Mouse (Mus musculus): Measurements from ENCODE around the gene Rad9a. TPM values are rescaled to one million over a fixed set of nuclear protein-coding genes. Genes with fewer than 3 reads are reported as not detected.
A peak's percentile ranks its signal among the peaks of the same experiment; 100 is the strongest.

The Rad9a gene
- total RNA-seq, 2 experiments from 2014 or later: 14.7 to 16.2 TPM

DNA sequence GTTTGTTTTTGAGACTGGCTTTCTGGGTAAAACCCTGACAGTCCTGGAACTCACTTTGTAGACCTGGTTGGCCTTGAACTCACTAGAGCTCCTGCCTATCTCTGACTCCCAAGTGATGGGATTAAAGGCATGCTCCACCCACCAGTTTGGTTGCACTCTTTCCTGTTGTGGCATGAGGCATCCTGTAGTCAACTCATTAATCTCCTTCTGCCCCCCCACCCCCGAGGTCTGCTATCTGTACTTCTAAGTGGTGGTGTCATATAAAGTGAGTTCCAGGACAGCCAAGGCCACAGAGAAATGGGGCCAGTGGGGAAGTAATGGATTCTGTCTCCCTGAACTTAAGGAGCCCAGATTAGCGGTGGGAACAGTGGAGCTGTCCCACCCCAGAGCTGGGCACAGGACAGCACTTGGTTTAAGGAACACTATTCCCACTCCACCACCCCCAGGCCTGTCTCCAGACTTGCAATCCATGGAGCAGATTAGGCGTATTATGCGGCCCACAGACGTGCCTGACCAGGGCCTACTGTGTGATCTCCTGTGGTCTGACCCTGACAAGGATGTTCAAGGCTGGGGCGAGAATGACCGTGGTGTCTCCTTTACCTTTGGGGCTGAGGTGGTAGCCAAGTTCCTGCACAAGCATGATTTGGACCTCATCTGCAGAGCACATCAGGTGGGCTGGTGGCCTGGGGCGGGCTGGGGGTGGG, 7.3 kb downstream of the Rad9a start:
- DNase-seq (ENCODE audit: low spot score in 2 of 2): no peak

GRCm38 (mm10) chr19:4193129-4193528, 8.3 kb downstream of the Rad9a start:
- DNase-seq (ENCODE audit: low spot score in 2 of 2): no peak

DNA sequence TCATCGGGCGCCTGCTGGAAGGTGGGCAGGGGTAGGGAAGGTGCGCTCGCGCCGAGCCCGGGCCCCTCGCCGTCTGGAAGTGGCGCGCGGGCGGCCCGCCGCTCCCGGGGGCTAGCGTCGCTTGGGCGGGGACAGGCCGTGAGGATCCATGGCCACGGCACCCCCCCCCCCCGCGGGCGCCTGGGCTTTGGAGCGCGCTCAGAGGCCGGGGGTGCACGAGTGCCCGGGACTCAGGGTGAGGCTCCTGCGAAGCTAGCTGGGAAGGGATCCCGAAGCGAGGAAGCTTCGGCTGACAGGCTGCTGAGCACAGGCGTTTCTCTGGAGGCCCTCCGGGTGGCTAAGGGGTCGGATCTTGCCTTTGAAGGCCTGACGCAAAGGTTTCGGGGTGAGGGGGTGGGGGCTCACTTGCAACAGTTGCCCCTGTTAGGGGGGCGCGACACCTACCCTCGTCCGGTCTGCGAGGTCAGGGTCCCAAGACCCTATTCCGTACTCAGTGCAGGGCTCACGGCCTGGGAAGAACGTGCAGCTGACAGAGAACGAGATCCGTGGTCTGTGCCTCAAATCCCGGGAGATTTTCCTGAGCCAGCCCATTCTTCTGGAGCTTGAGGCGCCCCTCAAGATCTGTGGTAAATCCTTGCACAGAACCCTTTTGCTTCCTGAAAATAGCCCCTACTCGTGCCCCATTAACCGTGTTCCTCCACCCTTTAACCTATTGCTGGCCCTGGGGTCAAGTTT, 9.0 kb downstream of the Rad9a start:
- DNase-seq (ENCODE audit: low spot score in 2 of 2): no peak

DNA sequence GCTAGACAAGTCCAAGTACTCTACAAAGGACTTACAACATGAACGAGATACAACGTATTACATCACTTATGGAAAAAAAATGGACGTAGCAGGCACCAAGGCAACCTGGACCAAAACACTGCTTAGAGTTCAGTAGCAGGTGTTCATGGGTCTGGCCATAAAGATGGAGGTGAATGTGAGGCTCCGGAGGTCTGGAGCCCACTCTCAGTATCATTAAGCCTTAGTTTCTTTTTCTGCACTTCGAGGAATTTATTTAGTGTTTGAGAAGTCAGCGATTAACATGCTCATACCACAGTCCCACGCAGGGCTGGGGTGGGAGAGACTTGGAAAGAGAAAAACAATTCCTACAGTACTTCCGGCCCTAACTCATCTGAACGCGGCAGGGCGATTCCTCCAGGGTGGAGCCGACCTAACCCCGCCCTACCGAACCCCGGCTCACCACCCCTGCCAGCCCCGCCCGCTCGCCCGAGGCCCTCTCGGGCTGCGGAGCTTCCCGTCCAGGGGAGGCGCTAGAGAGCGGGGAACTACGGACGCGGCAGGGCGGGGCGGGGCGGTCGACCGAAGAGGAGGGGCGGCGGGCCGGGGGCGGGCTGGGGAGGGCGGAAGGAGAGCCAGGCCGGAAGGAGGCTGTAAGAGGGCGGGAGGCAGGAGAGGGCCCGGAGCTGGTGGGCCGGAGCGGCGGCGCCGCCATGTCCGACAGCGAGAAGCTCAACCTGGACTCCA, 9.8 kb downstream of the Rad9a start, which contains the start of gene Ppp1ca:
Ppp1ca (plus strand) TSS at position 538 of the 723 bp plus-strand sequence.
- DNase-seq (ENCODE audit: low spot score in 2 of 2): peak; percentile 95 to 96

- DNase-seq (ENCODE audit: low spot score in 2 of 2): no peak
Observed at GRCm38 (mm10) chr19:4190831-4191334, 10.6 kb downstream of the Rad9a start, which contains the start of gene Tbc1d10c. Tbc1d10c (minus strand) TSS chr19:4191284.

DNA sequence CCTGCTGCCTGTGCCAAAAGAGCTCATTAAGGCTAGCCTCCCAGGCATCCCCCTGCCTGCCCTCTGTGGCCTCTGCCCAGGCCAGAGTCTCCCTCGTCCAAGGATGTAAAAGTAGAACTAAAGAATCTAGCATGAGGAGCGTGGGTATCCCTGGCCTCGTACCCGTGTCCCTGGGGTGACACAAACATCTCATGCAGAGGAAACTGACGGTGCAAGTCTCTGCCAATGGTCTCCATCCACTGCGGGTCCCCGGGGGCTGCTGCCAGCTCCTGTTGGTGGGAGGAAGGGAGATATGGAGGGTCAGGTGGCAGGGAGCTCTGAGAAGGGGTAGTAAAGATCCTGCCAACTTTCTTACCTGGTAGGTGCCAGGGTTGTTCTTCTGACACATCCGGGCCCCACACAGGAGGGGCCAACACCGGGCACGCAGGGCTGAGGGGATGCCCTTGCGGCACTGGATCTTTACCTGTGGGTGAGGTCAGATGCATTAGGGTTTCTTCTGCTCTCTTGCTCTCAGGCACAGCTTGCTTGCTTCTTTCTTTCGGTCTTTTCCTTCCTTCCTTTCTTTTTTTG, 12.3 kb downstream of the Rad9a start:
- no peak for DNase-seq (ENCODE audit: low spot score in 2 of 2)

- DNase-seq (ENCODE audit: low spot score in 2 of 2): no peak
Observed at GRCm38 (mm10) chr19:4187303-4187702, 14.2 kb downstream of the Rad9a start.

DNA sequence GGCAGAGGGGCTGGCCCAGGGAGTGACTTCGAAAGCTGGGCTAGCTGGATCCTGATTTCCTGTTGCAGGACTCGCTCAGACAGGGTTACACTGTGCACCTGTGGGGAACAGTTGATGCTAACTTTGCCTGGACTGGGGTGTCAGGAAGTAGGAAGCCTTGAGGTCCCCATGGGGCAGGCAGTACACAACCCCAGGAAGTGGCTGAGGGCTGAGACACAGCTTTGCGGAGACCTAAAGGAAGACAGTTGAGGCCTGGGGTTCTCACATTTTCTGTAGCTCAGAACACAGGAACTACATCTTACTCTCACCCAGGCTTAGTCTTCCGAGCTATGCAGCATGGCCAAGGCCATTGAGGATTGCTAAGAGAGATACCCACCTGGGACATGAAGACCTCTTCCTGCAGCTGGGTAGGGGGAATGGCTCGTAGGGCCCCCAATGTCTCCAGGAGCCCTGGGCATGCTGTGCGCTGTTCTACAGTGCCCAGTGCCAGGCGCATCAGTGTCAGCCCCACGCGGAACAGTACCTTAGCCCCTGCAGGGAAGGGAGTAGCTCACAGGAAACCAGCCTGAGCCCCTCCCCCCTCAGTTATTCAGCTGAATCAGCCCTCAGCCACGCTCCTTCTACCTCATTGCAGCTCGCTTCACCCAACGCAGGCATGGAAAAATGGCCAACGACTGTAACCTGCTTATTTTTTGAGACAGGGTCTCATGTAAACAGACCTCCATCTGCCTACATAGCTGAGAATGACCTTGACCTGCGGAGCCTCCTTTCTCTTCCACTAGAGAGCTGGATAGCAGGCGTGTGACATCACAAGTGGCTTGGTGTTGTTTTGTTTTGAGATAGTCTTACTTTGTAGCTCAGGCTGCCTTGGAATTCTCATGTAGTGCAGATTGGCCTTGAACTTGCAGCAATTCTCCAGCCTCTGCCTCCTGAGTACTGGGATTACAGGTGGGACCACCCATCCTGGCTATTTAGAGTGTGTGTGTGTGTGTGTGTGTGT, 16.2 kb downstream of the Rad9a start:
- no peak for DNase-seq (ENCODE audit: low spot score in 2 of 2)

DNA sequence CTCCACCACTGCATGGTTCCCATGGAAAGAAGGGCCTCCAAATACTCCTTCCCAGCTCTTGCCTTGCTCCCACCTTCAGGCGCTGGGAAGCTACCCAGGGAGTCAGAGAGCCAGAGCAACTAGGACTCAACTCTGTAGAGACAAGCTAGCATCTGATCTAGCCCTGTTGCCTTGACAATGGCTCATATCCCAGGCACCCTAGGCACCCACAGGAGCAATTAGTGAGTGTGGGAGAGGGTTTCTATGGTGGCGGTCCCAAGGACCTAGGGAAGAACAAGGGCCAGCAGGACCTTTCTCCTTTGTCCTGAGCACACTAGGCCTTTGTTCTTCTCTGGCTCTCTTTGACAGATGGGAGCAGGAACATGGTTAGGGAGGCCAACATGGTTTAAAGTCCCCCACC, 17.8 kb downstream of the Rad9a start:
- DNase-seq (ENCODE audit: low spot score in 2 of 2): no peak

DNA sequence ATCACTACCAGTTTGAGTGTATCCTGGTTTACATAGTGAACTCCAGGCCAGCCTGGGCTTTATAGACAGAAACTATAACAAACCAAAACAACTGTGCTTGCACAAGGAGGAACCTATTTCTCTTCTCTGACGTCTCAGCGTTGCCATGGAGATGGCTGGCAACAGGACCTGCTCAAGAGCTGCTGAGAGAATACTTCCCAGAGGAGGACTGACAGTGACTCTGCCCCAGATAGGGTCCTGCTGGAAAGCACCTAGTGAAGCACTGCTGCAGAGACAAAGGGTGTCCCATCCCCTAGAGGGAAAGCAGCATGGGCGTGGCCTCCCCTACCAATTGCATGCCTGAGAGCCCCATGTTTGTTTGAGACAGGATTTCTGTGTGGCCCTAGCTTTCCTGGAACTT, 19.6 kb downstream of the Rad9a start:
- DNase-seq (ENCODE audit: low spot score in 2 of 2): no peak

DNA sequence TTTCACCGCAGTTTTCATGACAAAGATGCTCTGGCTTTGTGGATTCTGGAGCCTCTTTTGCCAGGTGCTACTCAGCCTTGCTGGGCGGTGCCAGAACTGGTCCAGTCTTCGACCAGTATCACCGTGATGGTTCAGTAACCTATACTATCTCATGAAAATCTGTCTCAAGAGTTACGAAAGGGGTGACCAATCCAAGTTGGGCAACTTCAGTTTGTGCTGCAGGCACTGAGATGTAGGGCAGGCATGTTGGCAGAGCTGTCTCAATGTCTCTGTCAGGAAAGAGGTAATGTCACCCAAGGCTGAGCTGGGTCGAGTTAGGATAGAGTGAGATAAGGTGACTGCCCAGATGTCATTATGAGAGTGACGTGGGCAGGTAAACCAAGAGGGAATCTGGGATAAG, 21.1 kb downstream of the Rad9a start:
- no peak for DNase-seq (ENCODE audit: low spot score in 2 of 2)

GRCm38 (mm10) chr19:4175368-4175947, 26.0 kb downstream of the Rad9a start, which contains the start of gene Carns1:
Carns1 (minus strand) TSS chr19:4175479.
- DNase-seq (ENCODE audit: low spot score in 2 of 2): no peak

GRCm38 (mm10) chr19:4172925-4173324, 28.5 kb downstream of the Rad9a start:
- DNase-seq (ENCODE audit: low spot score in 2 of 2): no peak

- DNase-seq (ENCODE audit: low spot score in 2 of 2): no peak
Observed at GRCm38 (mm10) chr19:4171393-4172290, 29.8 kb downstream of the Rad9a start.

DNA sequence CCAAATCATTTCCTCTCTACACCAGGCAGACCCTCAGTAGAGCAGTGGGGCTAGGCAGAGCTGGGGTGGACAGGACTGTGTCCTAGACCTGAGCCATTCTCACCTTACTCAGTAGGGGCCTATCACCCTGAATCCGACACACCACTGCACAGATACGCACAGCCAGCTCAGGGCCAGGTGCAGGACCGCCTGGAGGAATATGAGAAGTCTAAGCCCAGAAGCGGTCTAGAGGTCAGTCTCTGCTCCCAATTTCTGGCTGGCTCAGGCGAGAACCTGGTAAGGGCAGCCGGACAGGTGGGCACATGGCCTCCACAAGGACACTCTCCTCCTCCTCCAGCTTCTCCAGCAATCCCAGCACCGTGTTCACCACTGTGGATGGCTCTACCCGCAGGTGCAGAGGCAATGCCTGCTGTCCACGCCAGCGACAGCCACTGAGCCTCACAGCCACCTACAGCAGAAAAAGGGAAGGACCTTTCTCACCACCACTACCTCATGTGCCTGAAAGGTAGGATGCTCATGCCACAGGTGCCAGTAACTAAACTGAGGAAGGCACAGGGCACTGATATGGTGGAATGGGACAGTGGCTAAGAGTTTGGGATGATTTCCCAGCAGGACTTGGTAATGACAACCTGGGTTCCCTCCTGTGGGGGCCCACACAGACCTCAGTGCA, 30.6 kb downstream of the Rad9a start:
- DNase-seq (ENCODE audit: low spot score in 2 of 2): no peak

GRCm38 (mm10) chr19:4169810-4170209, 31.7 kb downstream of the Rad9a start:
- no peak for DNase-seq (ENCODE audit: low spot score in 2 of 2)

- DNase-seq (ENCODE audit: low spot score in 2 of 2): peak; percentile 99
Observed at GRCm38 (mm10) chr19:4169378-4169784, 32.1 kb downstream of the Rad9a start.

All from adrenal gland, postnatal 4 days (tissue).